Mouse (Mus musculus): ENCODE results near the gene Slc7a5.
A peak's percentile ranks its signal among the peaks of the same experiment; 100 is the strongest.

Gene Slc7a5

GRCm38 (mm10) chr8:121850821-121851470 lies 56.5 kb downstream of the Slc7a5 start:
- peak; percentile 93 to 99 for DNase-seq (ENCODE audit: low spot score in 2 of 2)

DNA sequence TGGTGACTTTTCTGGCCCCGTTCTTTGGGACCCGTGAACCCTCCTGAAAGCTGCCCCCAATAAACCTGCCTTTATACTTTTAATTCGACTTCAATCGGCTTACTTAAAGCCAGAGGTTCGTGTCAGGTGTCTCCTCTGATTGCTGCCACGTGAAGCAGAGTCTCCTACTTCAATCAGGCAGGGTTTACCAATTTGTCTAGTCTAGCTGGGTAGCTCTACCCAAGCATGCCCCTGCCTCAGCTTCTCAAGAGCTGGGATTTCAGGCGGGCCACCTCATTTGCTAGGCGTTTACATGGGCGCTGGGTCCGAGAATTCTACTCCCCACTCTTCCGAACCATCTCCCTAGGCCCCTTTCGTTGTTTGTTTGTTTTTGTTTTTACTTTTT lies 57.1 kb downstream of the Slc7a5 start:
- no peak for DNase-seq (ENCODE audit: low spot score in 2 of 2)

GRCm38 (mm10) chr8:121850018-121850417 lies 57.5 kb downstream of the Slc7a5 start:
- peak; percentile 58 to 75 for DNase-seq (ENCODE audit: low spot score in 2 of 2)

DNA sequence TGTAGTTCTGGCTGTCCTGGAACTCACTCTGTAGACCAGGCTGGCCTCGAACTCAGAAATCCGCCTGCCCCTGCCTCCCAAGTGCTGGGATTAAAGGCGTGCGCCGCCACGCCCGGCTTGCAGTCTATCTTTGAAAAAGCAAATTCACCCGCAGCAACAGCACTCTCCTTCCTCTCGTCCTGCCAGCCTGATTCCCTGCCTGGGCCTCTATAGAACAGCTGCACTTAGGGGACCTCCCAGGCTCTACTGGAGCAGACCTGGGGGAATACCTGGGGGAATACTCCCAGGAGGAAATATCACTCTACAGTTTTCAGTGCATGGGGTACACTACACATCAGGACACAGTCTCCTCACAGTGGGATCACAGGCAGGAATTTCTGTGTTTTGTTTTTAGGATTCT lies 58.2 kb downstream of the Slc7a5 start:
- no peak for DNase-seq (ENCODE audit: low spot score in 2 of 2)

GRCm38 (mm10) chr8:121848495-121848894 lies 59.0 kb downstream of the Slc7a5 start:
- DNase-seq (ENCODE audit: low spot score in 2 of 2): no peak

- DNase-seq (ENCODE audit: low spot score in 2 of 2): no peak
Observed at GRCm38 (mm10) chr8:121847987-121848386, 59.5 kb downstream of the Slc7a5 start.

GRCm38 (mm10) chr8:121847261-121847822 lies 60.2 kb downstream of the Slc7a5 start:
- DNase-seq (ENCODE audit: low spot score in 2 of 2): no peak

DNA sequence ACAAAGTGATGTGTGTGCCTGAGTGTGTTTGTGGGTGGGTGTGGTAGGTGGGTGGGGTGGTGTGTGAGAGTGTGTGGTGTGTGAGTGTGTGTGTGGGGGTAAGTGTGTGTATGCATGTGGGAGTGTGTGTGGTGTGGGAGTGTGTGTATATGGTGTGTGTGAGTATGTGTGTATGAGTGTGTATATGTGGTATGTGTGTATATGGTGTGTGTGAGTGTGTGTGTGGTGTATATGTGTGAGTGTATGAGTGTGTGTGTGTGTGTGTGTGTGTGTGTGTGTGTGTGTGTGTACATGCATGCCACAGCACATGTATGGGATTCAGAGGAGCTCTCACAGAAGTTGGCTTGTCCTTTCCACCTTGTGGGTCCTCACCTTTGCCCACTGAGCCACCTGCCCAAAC lies 60.7 kb downstream of the Slc7a5 start:
- no peak for DNase-seq (ENCODE audit: low spot score in 2 of 2)

DNA sequence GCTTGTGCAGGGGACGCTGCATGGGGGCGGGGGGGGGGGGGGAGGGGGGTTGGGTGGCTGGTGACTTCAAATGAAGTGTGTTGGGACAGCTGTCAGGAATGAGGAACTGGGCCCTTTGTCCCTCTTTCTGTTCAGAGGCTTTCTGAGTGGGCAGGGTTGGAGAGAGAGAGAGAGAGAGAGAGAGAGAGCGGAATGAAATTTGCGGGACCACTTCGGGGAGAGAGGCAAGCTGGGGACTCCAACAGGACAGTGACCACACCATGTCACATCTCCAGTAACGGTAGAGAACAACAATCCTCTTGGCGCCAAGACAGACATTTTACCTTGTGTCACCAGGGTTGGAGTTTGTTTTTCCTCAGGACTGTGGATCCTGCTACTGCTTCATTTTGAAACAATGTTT lies 62.7 kb downstream of the Slc7a5 start:
- DNase-seq (ENCODE audit: low spot score in 2 of 2): no peak

DNA sequence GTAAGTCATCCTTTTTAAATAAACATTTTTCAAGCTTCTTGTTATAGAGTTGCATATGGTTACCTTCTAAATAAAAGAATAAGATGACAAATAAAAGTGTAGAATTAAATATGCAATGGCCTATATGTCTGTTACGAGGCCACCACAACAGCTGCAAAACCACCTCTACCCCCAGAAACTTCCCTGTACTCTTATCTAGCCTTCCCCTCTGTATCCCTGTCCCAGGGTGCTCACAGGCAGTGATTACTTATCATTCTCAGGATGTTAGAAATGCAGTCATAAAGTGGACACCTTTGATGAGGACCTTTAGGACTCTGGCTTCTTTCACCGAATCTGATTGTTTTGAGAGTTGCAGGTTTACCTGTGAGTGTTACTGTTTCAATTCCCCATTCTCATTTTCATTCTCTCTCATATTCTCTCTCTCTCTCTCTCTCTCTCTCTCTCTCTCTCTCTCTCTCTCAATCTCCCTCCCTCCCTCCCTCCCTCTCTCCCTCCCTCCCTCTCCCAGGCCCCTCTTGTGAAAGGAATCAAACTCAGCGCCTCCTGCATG lies 64.2 kb downstream of the Slc7a5 start:
- DNase-seq (ENCODE audit: low spot score in 2 of 2): no peak

DNA sequence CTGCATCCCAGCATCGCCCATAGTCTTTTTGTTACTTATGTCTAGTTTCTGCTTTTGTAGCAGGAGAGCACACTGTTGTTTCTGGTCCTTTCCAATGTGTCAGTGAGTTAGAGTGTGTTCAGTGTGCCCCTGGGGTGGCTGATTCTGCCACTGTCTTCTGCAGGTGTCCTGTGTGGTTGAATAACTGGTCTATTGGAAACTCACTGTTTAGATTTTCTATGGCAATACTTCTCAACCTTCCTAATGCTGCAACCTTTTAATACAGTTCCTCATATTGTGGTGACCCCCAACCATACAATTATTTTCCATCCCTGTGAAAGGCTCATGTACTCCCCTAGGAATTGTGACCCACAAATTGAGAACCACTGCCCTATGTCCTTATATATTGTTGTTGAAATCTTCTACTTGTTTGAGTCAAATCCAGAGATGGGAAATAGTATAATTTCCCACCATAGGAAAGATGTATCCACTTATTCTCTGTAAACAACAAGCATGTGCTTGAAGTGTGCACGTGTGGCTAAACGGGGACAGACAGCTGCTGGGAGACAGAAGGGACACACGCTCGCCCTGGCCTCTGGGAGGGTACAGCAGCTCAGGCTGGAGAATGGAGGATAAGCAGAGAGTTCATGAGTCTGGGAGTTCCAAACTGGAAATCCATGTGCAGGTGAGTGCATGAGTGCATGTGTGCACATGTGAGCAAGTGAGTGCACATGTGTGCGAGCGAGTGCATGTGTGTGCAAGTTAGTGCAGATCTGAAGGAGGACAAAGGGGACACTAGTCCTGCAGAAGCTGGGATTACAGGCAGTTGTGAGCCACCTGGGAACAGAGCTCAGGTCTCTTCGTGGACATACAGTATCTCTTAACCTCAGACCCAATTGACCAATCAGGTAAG lies 65.2 kb downstream of the Slc7a5 start:
- DNase-seq (ENCODE audit: low spot score in 2 of 2): no peak

DNA sequence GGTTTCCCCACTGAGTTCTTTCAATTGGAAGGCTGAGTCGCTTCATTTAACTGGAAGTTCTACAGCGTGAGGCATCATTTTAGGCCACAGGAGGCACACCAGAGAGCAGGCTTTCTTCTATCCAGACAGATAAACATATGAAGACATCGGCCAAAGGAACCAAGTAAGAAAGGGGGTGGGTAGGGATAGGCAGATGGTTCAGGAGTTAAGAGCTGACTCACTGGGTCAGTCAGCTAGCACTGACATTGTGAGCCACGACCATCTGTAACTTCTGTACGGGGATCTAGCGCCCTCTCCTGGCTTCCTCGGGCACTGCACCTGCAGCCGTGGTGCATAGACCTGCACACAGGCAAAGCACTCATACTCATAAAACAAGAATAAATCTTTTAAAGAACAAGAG lies 66.3 kb downstream of the Slc7a5 start:
- DNase-seq (ENCODE audit: low spot score in 2 of 2): peak; percentile 46 to 63

- DNase-seq (ENCODE audit: low spot score in 2 of 2): peak in 1 of 2 experiments; percentile 70
Observed at GRCm38 (mm10) chr8:121832503-121832902, 75.0 kb downstream of the Slc7a5 start.

- DNase-seq (ENCODE audit: low spot score in 2 of 2): no peak
Observed at GRCm38 (mm10) chr8:121832061-121832460, 75.4 kb downstream of the Slc7a5 start.
